Mouse (Mus musculus) spleen, adult 2 months (tissue): ENCODE results near the gene Mecp2. TPM values are rescaled to one million over a fixed set of nuclear protein-coding genes. Genes with fewer than 3 reads are reported as not detected.

Experiments used
- DNase-seq, 2 experiments: peaks; one replicate each; pipeline versions ENCODE4 v3.0.0 to v3.0.0-alpha.2; 2012 to 2021; ENCODE audit warnings: low spot score in 2 of 2, low read depth in 1 of 2
- H3K27ac ChIP-seq: fragments of 200-500 bp; 2 replicates; pipeline ENCODE4 v1.5.1; 2012; ENCODE audit warnings: low read length, inconsistent platforms; ENCODE audit not compliant: insufficient read depth
- H3K27me3 ChIP-seq: fragments of 200-500 bp; 2 replicates; pipeline ENCODE4 v1.6.1; 2012; ENCODE audit warnings: mild to moderate bottlenecking, moderate library complexity, low read length, inconsistent platforms; ENCODE audit not compliant: control insufficient read depth, insufficient read depth
- H3K36me3 ChIP-seq: fragments of 200-500 bp; 2 replicates; pipeline ENCODE4 v1.6.1; 2012; ENCODE audit warnings: mild to moderate bottlenecking, low read length, inconsistent platforms; ENCODE audit not compliant: control insufficient read depth, insufficient read depth
- H3K4me1 ChIP-seq: fragments of 200-500 bp; 2 replicates; pipeline ENCODE4 v1.6.1; 2011; ENCODE audit warnings: inconsistent platforms; ENCODE audit not compliant: control insufficient read depth, insufficient read depth, insufficient read length
- H3K4me3 ChIP-seq: fragments of 200-500 bp; 2 replicates; pipeline ENCODE4 v1.5.1; 2011; ENCODE audit warnings: mild to moderate bottlenecking, inconsistent platforms; ENCODE audit not compliant: insufficient read depth, insufficient read length; ENCODE audit errors: extremely low read depth
- CTCF ChIP-seq: fragments of 200-500 bp; IDR thresholded peaks from 2 replicates; pipeline ENCODE4 v1.5.1; 2011; ENCODE audit warnings: mild to moderate bottlenecking, inconsistent platforms; ENCODE audit not compliant: insufficient read depth, insufficient read length, insufficient replicate concordance; ENCODE audit errors: extremely low read depth
- POLR2A ChIP-seq: fragments of 200-500 bp; IDR thresholded peaks from 2 replicates; pipeline ENCODE4 v1.6.1; 2011; ENCODE audit warnings: low read depth, low read length, inconsistent platforms
- WGBS: fragments of 180-500 bp; shearing (Covaris S2); methylation state at CpG from one replicate; pipeline ENCODE4 v1.1.7; 2018; 5-methylcytosine and 5-hydroxymethylcytosine counted together
- polyA plus RNA-seq: library from polyadenylated mRNA; depleted of rRNA; stranded (reverse); fragments of >200 nt; gene quantifications from 2 replicates; pipeline ENCODE4 v1.2.3, GENCODE M21; 2012

Gene Mecp2
- polyA plus RNA-seq, 1 experiment, result 6.1 TPM

- 25% methylated on average over 72 of the region's 72 CpGs for WGBS
- Histone ChIP-seq H3K27me3 (no peaks in the 10 kb centered on the region), H3K36me3 (peaks cover 7% of the 10 kb centered on the region; the same call in 1 of the 2 replicates), H3K4me1 (peaks cover 8% of the 10 kb centered on the region; the same call in 1 of the 2 replicates), H3K27ac (peak within 1 kb of the TSS; percentile 88), H3K4me3 (peak within 1 kb of the TSS; percentile 62)
- peak; percentile 52; the same call in 1 of the 2 replicates for TF ChIP-seq CTCF
- peak; percentile 14; the same call in 1 of the 2 replicates for TF ChIP-seq POLR2A
- DNase-seq, result peak; percentile 59 to 77
These were observed 111.7 kb downstream of the Mecp2 start, which contains the start of gene Irak1 for GRCm38 (mm10) chrX:74023188-74024049. Irak1 (minus strand) TSS chrX:74023918.

GRCm38 (mm10) chrX:74022795-74023187 lies 112.4 kb downstream of the Mecp2 start:
- H3K4me1 ChIP-seq, result peaks cover 8% of the 10 kb centered on the region; the same call in 1 of the 2 replicates
- WGBS, result 27% methylated on average over 4 of the region's 6 CpGs
- H3K27ac ChIP-seq, result no peak overlapping the region

GRCm38 (mm10) chrX:74014597-74014996 lies 120.6 kb downstream of the Mecp2 start:
- DNase-seq, result no peak
- no peak overlapping the region for H3K4me3 ChIP-seq
- no peaks in the 10 kb centered on the region for H3K27me3 ChIP-seq
- no peak for TF ChIP-seq CTCF
- TF ChIP-seq POLR2A, result no peak
- no peak overlapping the region for H3K27ac ChIP-seq
- H3K4me1 ChIP-seq, result no peaks in the 10 kb centered on the region
- peaks cover 11% of the 10 kb centered on the region for H3K36me3 ChIP-seq
- WGBS, result 68% methylated on average over 1 of the region's 1 CpGs

More at GRCm38 (mm10) chrX:74022795-74023187, 112.4 kb downstream of the Mecp2 start:
- TF ChIP-seq CTCF (no peak), POLR2A (no peak)
- DNase-seq, result no peak
- Histone ChIP-seq H3K4me3 (peak overlapping the region; percentile 62), H3K36me3 (peaks cover 12% of the 10 kb centered on the region), H3K27me3 (no peaks in the 10 kb centered on the region)

GRCm38 (mm10) chrX:74008063-74008462 lies 127.1 kb downstream of the Mecp2 start:
- no peak overlapping the region for H3K27ac ChIP-seq
- no peak for TF ChIP-seq CTCF
- TF ChIP-seq POLR2A, result no peak
- no peaks in the 10 kb centered on the region for H3K4me1 ChIP-seq
- no peak overlapping the region for H3K4me3 ChIP-seq
- H3K36me3 ChIP-seq, result no peaks in the 10 kb centered on the region
- no peak for DNase-seq
- 79% methylated on average over 8 of the region's 8 CpGs for WGBS
- no peaks in the 10 kb centered on the region for H3K27me3 ChIP-seq

GRCm38 (mm10) chrX:74006401-74006800 lies 128.8 kb downstream of the Mecp2 start:
- Histone ChIP-seq H3K36me3 (no peaks in the 10 kb centered on the region), H3K27me3 (no peaks in the 10 kb centered on the region), H3K27ac (no peak overlapping the region), H3K4me1 (no peaks in the 10 kb centered on the region), H3K4me3 (no peak overlapping the region)
- DNase-seq, result no peak
- TF ChIP-seq POLR2A, result no peak
- no peak for TF ChIP-seq CTCF
- WGBS, result 91% methylated on average over 21 of the region's 21 CpGs

GRCm38 (mm10) chrX:74003644-74004043 lies 131.5 kb downstream of the Mecp2 start:
- Histone ChIP-seq H3K4me1 (no peaks in the 10 kb centered on the region), H3K4me3 (no peak overlapping the region), H3K27me3 (no peaks in the 10 kb centered on the region), H3K27ac (no peak overlapping the region), H3K36me3 (no peaks in the 10 kb centered on the region)
- TF ChIP-seq POLR2A (no peak), CTCF (no peak)
- DNase-seq, result no peak
- 50% methylated on average over 2 of the region's 2 CpGs for WGBS

- Histone ChIP-seq H3K27ac (no peak overlapping the region), H3K4me1 (no peaks in the 10 kb centered on the region), H3K27me3 (no peaks in the 10 kb centered on the region), H3K4me3 (no peak overlapping the region), H3K36me3 (no peaks in the 10 kb centered on the region)
- TF ChIP-seq CTCF, result no peak
- no peak for TF ChIP-seq POLR2A
- WGBS, result 46% methylated on average over 3 of the region's 3 CpGs
- no peak for DNase-seq
These were observed 134.1 kb downstream of the Mecp2 start for GRCm38 (mm10) chrX:74001024-74001423.
